Mouse (Mus musculus) hindbrain, embryonic 14.5 days (tissue): ENCODE results near the gene Pla2g2e. TPM values are rescaled to one million over a fixed set of nuclear protein-coding genes. Genes with fewer than 3 reads are reported as not detected.

ENCODE experiments used
- ATAC-seq: fragments of 200-750 bp; cut with Nextera tagmentation; 2 replicates; pipeline ENCODE4 v1.8.0; 2017; ENCODE audit warnings: moderate number of reproducible peaks, mild to moderate bottlenecking, moderate TSS enrichment, moderate library complexity; ENCODE audit not compliant: low FRiP score
- DNase-seq: peaks from one replicate; pipeline ENCODE4 v3.0.0-alpha.2; 2015; ENCODE audit warnings: low spot score
- H3K27ac ChIP-seq: fragments of 300-500 bp; sonication (generic); 2 replicates; pipeline ENCODE4 v1.5.1; 2014; ENCODE audit warnings: mild to moderate bottlenecking, moderate library complexity
- H3K27me3 ChIP-seq: fragments of 300-500 bp; sonication (generic); 2 replicates; pipeline ENCODE4 v1.6.1; 2014; ENCODE audit warnings: mild to moderate bottlenecking, low read length, mixed read lengths; ENCODE audit not compliant: control insufficient read depth, insufficient read depth
- H3K36me3 ChIP-seq: fragments of 300-500 bp; sonication (generic); replicated peaks from 2 replicates; pipeline ENCODE4 v1.6.1; 2014; ENCODE audit not compliant: control insufficient read depth, insufficient read depth
- H3K4me1 ChIP-seq: fragments of 300-500 bp; sonication (generic); replicated peaks from 2 replicates; pipeline ENCODE4 v1.6.1; 2014; ENCODE audit warnings: antibody characterized with exemption, low read length, mixed read lengths; ENCODE audit not compliant: control insufficient read depth, insufficient read depth
- H3K4me2 ChIP-seq: fragments of 300-500 bp; sonication (generic); replicated peaks from 2 replicates; pipeline ENCODE4 v1.6.1; 2014; ENCODE audit warnings: mild to moderate bottlenecking, moderate library complexity
- H3K4me3 ChIP-seq: fragments of 300-500 bp; sonication (generic); replicated peaks from 2 replicates; pipeline ENCODE4 v1.5.1; 2014; ENCODE audit warnings: mild to moderate bottlenecking, low read length
- H3K9ac ChIP-seq: fragments of 300-500 bp; sonication (generic); 2 replicates; pipeline ENCODE4 v1.6.1; 2014
- H3K9me3 ChIP-seq: fragments of 300-500 bp; sonication (generic); 2 replicates; pipeline ENCODE4 v1.6.1; 2016; ENCODE audit warnings: low read length; ENCODE audit not compliant: control insufficient read depth
- WGBS: fragments of 180-500 bp; shearing (Covaris S2); extraction: QIAGEN DNeasy Blood & Tissue Kit; methylation state at CpG from one replicate; pipeline ENCODE4 v1.1.7; 2014; 5-methylcytosine and 5-hydroxymethylcytosine counted together
- polyA plus RNA-seq: library from polyadenylated mRNA; unstranded; fragments of >200 nt; fragmentation: Nextera tagmentation; extraction: Ambion mirVana; gene quantifications from 2 replicates; pipeline ENCODE4 v1.2.1, GENCODE M21; 2014

The Pla2g2e gene
- polyA plus RNA-seq = not detected in 2 replicates

DNA sequence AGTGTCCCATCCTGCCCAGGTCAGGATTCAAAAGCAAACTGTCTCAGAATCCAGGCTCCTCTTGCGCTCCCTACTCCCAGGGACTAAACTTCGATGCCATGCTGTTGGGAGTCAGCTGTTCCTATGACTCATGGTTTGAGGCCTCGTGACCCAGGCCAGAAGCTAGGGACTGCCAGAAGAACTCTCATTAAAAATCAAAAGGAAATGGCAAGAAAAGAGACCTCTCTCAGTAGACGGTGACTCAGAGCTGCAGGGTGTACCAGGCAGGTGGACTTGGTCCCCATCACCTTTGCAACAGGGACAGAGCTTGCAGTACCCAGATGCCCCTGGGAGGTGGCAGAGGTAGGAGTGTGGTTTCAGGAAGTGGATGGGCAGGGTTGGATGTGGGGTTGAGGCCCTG is at the start of gene Pla2g2e:
Gene Pla2g2e (plus strand): TSS at position 212 of the 400 bp plus-strand sequence.
- H3K36me3 ChIP-seq = no peaks in the 10 kb centered on the region
- H3K4me1 ChIP-seq = 0 out of 2 replicates have a peak, but pooled peaks cover 6% of the 10 kb centered on the region
- H3K4me3 ChIP-seq = no peak within 1 kb of the TSS
- no peaks in the 10 kb centered on the region for H3K27me3 ChIP-seq
- 88% methylated on average over 4 of the region's 4 CpGs for WGBS
- ATAC-seq (no peak), DNase-seq (no peak)
- no peak within 1 kb of the TSS for H3K9ac ChIP-seq
- H3K27ac ChIP-seq = no peak within 1 kb of the TSS
- no peaks in the 10 kb centered on the region for H3K9me3 ChIP-seq
- H3K4me2 ChIP-seq = no peak within 1 kb of the TSS

DNA sequence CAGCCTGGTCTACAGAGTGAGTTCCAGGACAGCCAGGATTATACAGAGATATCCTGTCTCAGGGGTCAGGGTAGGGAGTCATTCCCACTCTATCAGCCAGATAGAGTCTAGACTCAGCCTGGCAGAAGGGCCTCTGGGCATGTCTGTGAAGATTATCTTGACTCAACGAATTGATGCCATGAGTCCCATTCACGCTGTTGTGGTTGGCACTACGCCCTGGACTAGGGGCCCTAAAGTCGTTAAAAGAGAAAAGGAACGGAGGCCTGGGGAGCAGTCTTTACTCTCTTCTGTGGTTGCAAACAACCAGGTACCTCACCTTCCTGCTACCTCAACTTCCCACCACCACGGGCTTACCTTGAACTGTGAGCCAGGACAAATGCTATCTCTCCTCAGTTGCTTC is 37.9 kb upstream of the Pla2g2e start:
- Histone ChIP-seq H3K4me2 (no peak overlapping the region), H3K36me3 (no peaks in the 10 kb centered on the region), H3K27me3 (no peaks in the 10 kb centered on the region), H3K9ac (no peak overlapping the region), H3K4me3 (no peak overlapping the region), H3K4me1 (no peaks in the 10 kb centered on the region), H3K27ac (no peak overlapping the region), H3K9me3 (peaks cover 13% of the 10 kb centered on the region)
- WGBS = 75% methylated on average over 6 of the region's 6 CpGs
- DNase-seq = no peak
- no peak for ATAC-seq

DNA sequence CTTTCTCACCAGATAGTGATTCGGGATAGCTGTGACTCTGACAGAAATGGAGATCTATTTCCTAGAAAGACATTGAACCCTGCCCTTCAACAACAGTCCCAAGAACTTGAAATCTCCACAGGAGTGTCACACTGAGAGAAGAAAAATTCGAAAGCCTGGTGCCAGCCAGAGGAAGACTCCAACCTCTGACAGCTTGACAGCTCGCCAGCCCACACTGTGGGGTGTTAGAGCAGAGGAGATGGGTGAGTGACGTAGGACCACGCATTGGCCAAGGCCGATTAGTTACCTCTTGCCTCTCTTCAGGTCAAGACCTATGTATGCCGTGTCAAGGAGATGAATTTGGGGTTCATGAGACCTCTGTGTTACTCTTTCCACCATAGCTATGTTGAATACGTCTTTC is 37.0 kb upstream of the Pla2g2e start:
- H3K4me3 ChIP-seq = no peak overlapping the region
- no peak for ATAC-seq
- DNase-seq = no peak
- H3K36me3 ChIP-seq = no peaks in the 10 kb centered on the region
- peaks cover 17% of the 10 kb centered on the region for H3K9me3 ChIP-seq
- H3K27me3 ChIP-seq = no peaks in the 10 kb centered on the region
- no peak overlapping the region for H3K9ac ChIP-seq
- H3K27ac ChIP-seq = no peak overlapping the region
- no peaks in the 10 kb centered on the region for H3K4me1 ChIP-seq
- WGBS = 82% methylated on average over 8 of the region's 8 CpGs
- no peak overlapping the region for H3K4me2 ChIP-seq

DNA sequence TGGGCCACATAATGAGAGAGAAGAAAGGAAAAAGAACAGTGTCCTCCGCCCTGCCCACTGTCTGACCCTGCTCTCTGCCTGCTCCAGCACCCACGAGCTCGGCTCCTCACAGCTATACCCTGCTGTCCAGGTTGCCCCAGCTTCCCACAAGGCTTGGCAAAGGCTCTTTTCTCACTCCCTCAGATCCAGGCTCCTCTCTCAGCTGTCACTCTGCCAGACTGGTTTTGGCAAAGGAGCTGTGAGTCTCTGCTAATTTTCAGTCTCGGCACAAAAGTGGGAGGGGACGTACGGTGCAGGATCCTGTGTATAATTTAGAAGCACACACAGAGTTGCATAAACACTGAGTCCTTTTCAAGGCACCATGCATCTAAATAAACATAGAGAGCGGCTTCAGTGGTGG is 36.4 kb upstream of the Pla2g2e start:
- no peak overlapping the region for H3K4me3 ChIP-seq
- no peak overlapping the region for H3K27ac ChIP-seq
- H3K4me1 ChIP-seq = no peaks in the 10 kb centered on the region
- ATAC-seq (no peak), DNase-seq (peak; percentile 53)
- 60% methylated on average over 7 of the region's 7 CpGs for WGBS
- H3K4me2 ChIP-seq = no peak overlapping the region
- no peaks in the 10 kb centered on the region for H3K27me3 ChIP-seq
- no peak overlapping the region for H3K9ac ChIP-seq
- H3K9me3 ChIP-seq = peaks cover 17% of the 10 kb centered on the region
- no peaks in the 10 kb centered on the region for H3K36me3 ChIP-seq

DNA sequence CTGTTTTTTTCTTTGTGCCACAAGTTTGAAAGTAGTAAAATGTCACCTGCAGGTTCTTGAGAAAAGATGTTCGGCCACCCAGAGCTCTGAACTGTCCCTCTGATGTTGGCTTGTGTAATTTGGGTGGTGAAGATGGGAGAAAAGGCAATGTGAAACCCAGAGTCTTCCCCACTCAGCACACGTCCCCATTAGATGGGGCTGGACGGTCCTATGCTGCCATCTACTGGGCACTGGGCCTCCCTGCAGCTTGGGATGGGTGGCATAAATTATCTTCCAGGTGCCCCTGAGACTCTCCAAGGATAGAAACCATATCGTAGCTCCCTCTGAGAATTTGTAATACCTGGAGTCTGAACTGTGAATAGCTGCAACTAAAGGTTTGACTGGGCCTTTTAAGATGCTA is 26.3 kb upstream of the Pla2g2e start:
- no peak overlapping the region for H3K9ac ChIP-seq
- peak; percentile 89 for DNase-seq
- WGBS = 8% methylated on average over 4 of the region's 4 CpGs
- H3K27ac ChIP-seq = no peak overlapping the region
- no peaks in the 10 kb centered on the region for H3K4me1 ChIP-seq
- no peak for ATAC-seq
- no peak overlapping the region for H3K4me3 ChIP-seq
- no peaks in the 10 kb centered on the region for H3K36me3 ChIP-seq
- H3K27me3 ChIP-seq = 0 out of 2 replicates have a peak, but pooled peaks cover 5% of the 10 kb centered on the region
- H3K9me3 ChIP-seq = no peaks in the 10 kb centered on the region
- H3K4me2 ChIP-seq = no peak overlapping the region

DNA sequence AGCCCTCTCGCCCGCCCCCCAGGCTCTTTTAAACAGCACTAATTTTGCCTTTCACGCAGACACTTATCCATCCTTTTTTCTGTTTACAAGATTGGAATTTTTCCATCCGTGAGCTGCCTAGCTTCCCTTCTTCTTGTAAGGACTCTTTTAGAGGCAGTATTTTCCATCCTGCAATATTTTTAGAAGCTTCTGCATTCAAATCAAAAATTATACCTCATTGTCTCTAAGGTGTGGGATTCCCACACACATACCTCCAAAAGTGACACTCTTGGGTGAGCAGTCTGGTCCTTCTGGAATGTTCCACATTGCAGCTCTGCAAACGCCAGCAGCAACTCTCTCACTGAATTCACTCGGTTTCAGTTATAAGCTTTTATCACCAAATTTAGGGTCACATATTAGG is 24.8 kb upstream of the Pla2g2e start:
- ATAC-seq (no peak), DNase-seq (no peak)
- no peaks in the 10 kb centered on the region for H3K4me1 ChIP-seq
- no peak overlapping the region for H3K9ac ChIP-seq
- 77% methylated on average over 6 of the region's 6 CpGs for WGBS
- H3K36me3 ChIP-seq = no peaks in the 10 kb centered on the region
- 0 out of 2 replicates have a peak, but pooled peaks cover 5% of the 10 kb centered on the region for H3K27me3 ChIP-seq
- no peaks in the 10 kb centered on the region for H3K9me3 ChIP-seq
- H3K4me3 ChIP-seq = no peak overlapping the region
- H3K27ac ChIP-seq = no peak overlapping the region
- no peak overlapping the region for H3K4me2 ChIP-seq

DNA sequence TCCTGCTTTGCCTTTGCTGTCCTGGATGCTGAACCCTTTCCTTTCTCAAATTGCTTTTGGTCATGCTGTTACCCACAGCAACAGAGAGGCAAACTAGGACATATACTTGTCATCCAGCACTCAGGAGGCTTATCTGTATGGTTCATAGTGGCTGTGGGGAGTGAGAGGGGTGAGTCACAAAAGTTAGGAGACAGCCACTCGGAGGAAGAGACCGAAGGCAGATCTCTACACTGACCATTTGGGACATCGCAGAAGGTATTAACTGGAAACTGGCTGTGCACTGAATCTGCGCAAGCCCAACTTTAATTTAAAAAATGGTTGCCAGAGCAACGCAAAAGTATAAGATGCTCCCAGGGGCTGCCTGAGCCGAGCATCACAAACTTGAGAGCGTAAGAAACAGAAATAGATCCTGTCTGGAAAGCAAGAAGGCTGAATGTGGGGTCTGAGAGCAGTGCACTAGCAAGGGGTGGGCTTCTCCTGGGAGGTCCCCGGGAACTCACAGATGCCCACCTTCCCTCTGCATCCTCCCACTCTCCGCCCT is 22.6 kb upstream of the Pla2g2e start:
- Histone ChIP-seq H3K4me2 (no peak overlapping the region), H3K27me3 (0 out of 2 replicates have a peak, but pooled peaks cover 5% of the 10 kb centered on the region), H3K4me3 (no peak overlapping the region), H3K4me1 (no peaks in the 10 kb centered on the region), H3K27ac (no peak overlapping the region), H3K9me3 (no peaks in the 10 kb centered on the region), H3K9ac (no peak overlapping the region), H3K36me3 (no peaks in the 10 kb centered on the region)
- WGBS = 86% methylated on average over 9 of the region's 9 CpGs
- DNase-seq (no peak), ATAC-seq (no peak)

DNA sequence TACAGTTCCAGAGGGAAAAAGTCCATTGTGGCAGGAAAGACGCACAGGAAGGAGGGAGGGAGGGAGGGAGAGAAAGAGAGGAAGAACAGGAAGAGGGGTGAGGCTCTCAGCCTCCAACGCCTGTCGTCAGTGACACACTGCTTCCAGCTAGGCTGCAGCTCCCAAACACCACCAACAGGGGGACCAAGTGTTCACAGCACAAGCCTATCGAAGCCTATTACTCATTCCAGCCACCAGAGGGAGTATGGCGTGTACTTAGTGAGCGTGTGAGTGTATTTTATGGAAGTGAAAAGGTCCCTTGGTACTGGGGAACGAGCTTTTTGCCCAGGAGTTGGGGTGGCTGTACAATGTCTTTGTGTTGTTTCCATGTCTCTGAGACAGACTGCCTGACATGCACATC is 21.3 kb upstream of the Pla2g2e start:
- H3K4me2 ChIP-seq = no peak overlapping the region
- 31% methylated on average over 7 of the region's 7 CpGs for WGBS
- no peak for ATAC-seq

DNA sequence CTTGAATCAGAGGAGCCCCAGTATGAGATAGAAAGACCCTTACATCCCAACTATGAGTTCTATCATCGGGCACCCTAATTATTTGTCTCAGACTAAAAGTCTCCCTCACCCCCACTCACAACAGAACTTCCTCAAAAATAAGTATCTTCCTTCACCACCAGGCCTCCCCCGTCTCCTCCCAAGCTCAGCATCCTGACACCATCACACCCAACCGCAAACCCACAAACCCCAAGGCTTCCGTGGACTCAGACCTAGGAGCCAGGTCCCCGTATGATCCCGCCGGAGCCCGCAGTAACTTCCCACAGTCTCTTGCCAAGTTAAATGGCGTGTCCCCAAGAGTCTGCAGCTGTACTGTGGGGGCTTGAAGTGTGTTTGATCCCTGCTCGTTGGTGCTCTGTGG is 20.2 kb upstream of the Pla2g2e start:
- no peak overlapping the region for H3K4me2 ChIP-seq
- H3K27ac ChIP-seq = no peak overlapping the region
- no peak for ATAC-seq
- H3K4me1 ChIP-seq = no peaks in the 10 kb centered on the region; the same call in 1 of the 2 replicates
- no peaks in the 10 kb centered on the region for H3K36me3 ChIP-seq
- no peak overlapping the region for H3K4me3 ChIP-seq
- no peaks in the 10 kb centered on the region for H3K27me3 ChIP-seq
- no peaks in the 10 kb centered on the region for H3K9me3 ChIP-seq
- no peak for DNase-seq
- 94% methylated on average over 10 of the region's 10 CpGs for WGBS
- H3K9ac ChIP-seq = no peak overlapping the region

More for the DNA sequence above, 21.3 kb upstream of the Pla2g2e start:
- Histone ChIP-seq H3K27ac (no peak overlapping the region), H3K9ac (no peak overlapping the region), H3K27me3 (no peaks in the 10 kb centered on the region), H3K4me3 (no peak overlapping the region), H3K4me1 (no peaks in the 10 kb centered on the region; the same call in 1 of the 2 replicates), H3K9me3 (no peaks in the 10 kb centered on the region), H3K36me3 (no peaks in the 10 kb centered on the region)
- peak; percentile 84 for DNase-seq

DNA sequence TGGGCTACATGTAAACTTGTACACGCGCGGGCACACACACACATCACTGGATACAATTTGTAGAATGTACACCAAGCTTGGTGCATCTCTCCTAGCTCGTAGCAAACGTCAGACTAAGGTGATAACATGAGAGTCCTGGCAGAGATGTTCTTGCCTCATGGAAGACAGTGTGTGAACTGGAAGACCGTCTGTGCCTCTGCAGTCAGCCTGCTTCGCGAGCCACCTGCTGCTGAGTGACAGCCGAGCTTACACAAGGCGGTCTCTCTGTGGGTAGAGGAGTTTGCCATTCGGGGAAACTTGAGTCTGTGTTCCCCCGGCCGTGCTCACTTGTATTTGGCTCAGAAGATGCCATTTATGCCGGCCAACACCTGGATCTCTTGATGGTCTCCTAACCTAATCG is 19.3 kb upstream of the Pla2g2e start:
- no peak for DNase-seq
- Histone ChIP-seq H3K4me1 (no peaks in the 10 kb centered on the region; the same call in 1 of the 2 replicates), H3K27ac (no peak overlapping the region), H3K27me3 (no peaks in the 10 kb centered on the region), H3K9me3 (no peaks in the 10 kb centered on the region), H3K36me3 (no peaks in the 10 kb centered on the region), H3K4me2 (no peak overlapping the region), H3K9ac (no peak overlapping the region), H3K4me3 (no peak overlapping the region)
- 83% methylated on average over 15 of the region's 15 CpGs for WGBS
- ATAC-seq = no peak
